Mouse (Mus musculus): Measurements from ENCODE around the gene E030030I06Rik.

GRCm38 (mm10) chr10:22150593-22150992 lies 1.5 kb upstream of the E030030I06Rik start:
- TF ChIP-seq CTCF (conservative IDR thresholded peaks at IDR 0.05; ENCODE audit: insufficient read depth, insufficient read length, low read depth, low read length) (no peak), POLR2A (IDR thresholded peaks at IDR 0.05; ENCODE audit: low read depth, low read length) (no peak)
